Mouse (Mus musculus) midbrain, embryonic 14.5 days (tissue): ENCODE results near the gene F2. TPM values are rescaled to one million over a fixed set of nuclear protein-coding genes. Genes with fewer than 3 reads are reported as not detected.

Experiments
- ATAC-seq: fragments of 200-750 bp; cut with Nextera tagmentation; 2 replicates; pipeline ENCODE4 v1.8.0; 2017; ENCODE audit warnings: moderate number of reproducible peaks, moderate library complexity; ENCODE audit not compliant: low FRiP score, low TSS enrichment
- DNase-seq: peaks from one replicate; pipeline ENCODE4 v3.0.0-alpha.2; 2015
- H3K27ac ChIP-seq: fragments of 300-500 bp; sonication (generic); replicated peaks from 2 replicates; pipeline ENCODE4 v1.5.1; 2014; ENCODE audit warnings: mild to moderate bottlenecking, low read depth, low read length, moderate library complexity
- H3K27me3 ChIP-seq: fragments of 300-500 bp; sonication (generic); 2 replicates; pipeline ENCODE4 v1.6.1; 2014; ENCODE audit warnings: low read length, control low read depth, mixed read lengths; ENCODE audit not compliant: control insufficient read depth, insufficient read depth
- H3K36me3 ChIP-seq: fragments of 300-500 bp; sonication (generic); 2 replicates; pipeline ENCODE4 v1.6.1; 2014; ENCODE audit warnings: low read length, control low read depth; ENCODE audit not compliant: control insufficient read depth, insufficient read depth
- H3K4me1 ChIP-seq: fragments of 300-500 bp; sonication (generic); 2 replicates; pipeline ENCODE4 v1.6.1; 2014; ENCODE audit warnings: mild to moderate bottlenecking, antibody characterized with exemption, low read length, control low read depth; ENCODE audit not compliant: control insufficient read depth, insufficient read depth
- H3K4me2 ChIP-seq: fragments of 300-500 bp; sonication (generic); 2 replicates; pipeline ENCODE4 v1.6.1; 2014; ENCODE audit warnings: mild to moderate bottlenecking, low read length, moderate library complexity
- H3K4me3 ChIP-seq: fragments of 300-500 bp; sonication (generic); replicated peaks from 2 replicates; pipeline ENCODE4 v1.5.1; 2014; ENCODE audit warnings: low read depth, low read length
- H3K9ac ChIP-seq: fragments of 300-500 bp; sonication (generic); replicated peaks from 2 replicates; pipeline ENCODE4 v1.6.1; 2014; ENCODE audit warnings: mild to moderate bottlenecking, low read length, moderate library complexity
- H3K9me3 ChIP-seq: fragments of 300-500 bp; sonication (generic); 2 replicates; pipeline ENCODE4 v1.6.1; 2016; ENCODE audit warnings: low read length, control low read depth, mixed read lengths; ENCODE audit not compliant: control insufficient read depth
- WGBS: fragments of 180-500 bp; shearing (Covaris S2); extraction: QIAGEN DNeasy Blood & Tissue Kit; methylation state at CpG from one replicate; pipeline ENCODE4 v1.1.7; 2014; 5-methylcytosine and 5-hydroxymethylcytosine counted together
- polyA plus RNA-seq: library from polyadenylated mRNA; unstranded; fragments of >200 nt; fragmentation: Nextera tagmentation; extraction: Ambion mirVana; gene quantifications from 2 replicates; pipeline ENCODE4 v1.2.1, GENCODE M21; 2014

The F2 gene
- 0.11 TPM in 2 replicates for polyA plus RNA-seq

DNA sequence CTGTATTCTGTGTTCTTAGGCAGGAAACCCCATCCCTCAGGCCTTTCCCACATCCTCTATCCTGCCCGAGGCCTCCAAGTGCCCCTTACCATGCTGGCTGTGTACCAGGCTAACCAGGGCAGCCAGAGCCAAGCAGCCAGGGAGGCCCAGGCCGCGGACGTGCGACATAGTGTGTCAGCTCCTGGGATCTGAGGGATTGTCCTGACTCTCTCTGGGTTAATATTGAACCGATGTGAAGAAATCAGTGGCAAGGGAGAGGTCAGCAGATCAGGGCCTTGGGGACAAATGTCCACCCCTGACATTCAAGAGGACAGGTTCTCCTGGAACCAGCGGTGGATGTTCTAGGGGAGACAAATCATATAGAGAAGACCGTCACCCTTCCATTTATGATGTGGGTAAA, at the start of gene F2:
TSS of gene F2 (minus strand) at position 186 of the 400 bp plus-strand sequence.
- DNase-seq (no peak), ATAC-seq (no peak)
- Histone ChIP-seq H3K4me1 (no peaks in the 10 kb centered on the region), H3K36me3 (no peaks in the 10 kb centered on the region), H3K27me3 (no peaks in the 10 kb centered on the region), H3K4me2 (no peak within 1 kb of the TSS), H3K27ac (no peak within 1 kb of the TSS), H3K9me3 (no peaks in the 10 kb centered on the region), H3K4me3 (no peak within 1 kb of the TSS), H3K9ac (no peak within 1 kb of the TSS)
- 90% methylated on average over 8 of the region's 8 CpGs for WGBS

DNA sequence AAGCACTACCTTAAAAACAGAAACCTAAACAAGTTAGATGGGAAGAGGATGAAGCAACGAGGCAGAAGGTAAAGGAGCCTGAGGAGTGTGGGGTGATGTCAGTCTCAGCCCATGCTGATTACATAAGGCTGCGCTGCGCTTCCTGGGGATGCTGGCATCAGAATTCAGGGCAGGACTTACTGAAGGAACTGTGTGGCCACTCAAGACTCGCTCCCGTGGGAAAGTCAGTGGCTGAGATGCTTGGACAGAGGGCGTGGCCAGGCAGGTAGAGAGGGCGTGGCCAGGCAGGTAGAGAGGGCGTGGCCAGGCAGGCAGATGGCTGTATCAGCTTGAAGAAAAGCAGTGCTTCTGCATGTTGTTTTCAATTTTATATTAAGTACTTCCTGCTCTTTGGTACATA, 47.7 kb upstream of the F2 start:
- Histone ChIP-seq H3K9ac (no peak overlapping the region), H3K4me3 (no peak overlapping the region), H3K4me1 (no peaks in the 10 kb centered on the region), H3K4me2 (no peak overlapping the region), H3K36me3 (peaks cover 85% of the 10 kb centered on the region), H3K9me3 (no peaks in the 10 kb centered on the region), H3K27ac (no peak overlapping the region), H3K27me3 (no peaks in the 10 kb centered on the region)
- 82% methylated on average over 8 of the region's 8 CpGs for WGBS
- no peak for ATAC-seq
- no peak for DNase-seq

DNA sequence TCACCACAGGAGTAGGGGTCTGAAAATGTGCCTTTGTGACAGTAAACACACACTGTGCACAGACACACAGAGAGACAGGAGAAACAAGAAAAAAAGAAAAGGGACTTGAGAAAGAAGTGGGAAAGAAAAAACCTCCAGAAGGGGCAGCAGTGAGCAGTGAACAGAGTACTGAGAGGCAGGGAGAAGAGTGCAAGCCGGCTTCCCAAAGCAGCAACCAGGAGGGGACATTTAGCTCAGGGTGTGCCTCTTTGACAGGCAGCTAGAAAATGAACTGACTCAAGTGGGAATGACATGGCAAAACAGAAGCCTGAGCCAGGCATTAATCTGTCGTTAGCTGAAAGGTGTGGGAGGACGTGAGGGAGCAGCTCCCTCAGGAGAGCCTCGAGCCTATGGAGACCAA, 46.6 kb upstream of the F2 start:
- no peaks in the 10 kb centered on the region for H3K27me3 ChIP-seq
- H3K4me2 ChIP-seq: no peak overlapping the region
- H3K36me3 ChIP-seq: peaks cover 85% of the 10 kb centered on the region
- no peak for ATAC-seq
- no peaks in the 10 kb centered on the region for H3K4me1 ChIP-seq
- H3K9me3 ChIP-seq: no peaks in the 10 kb centered on the region
- no peak overlapping the region for H3K4me3 ChIP-seq
- DNase-seq: peak; percentile 73
- H3K9ac ChIP-seq: no peak overlapping the region
- 55% methylated on average over 4 of the region's 4 CpGs for WGBS
- no peak overlapping the region for H3K27ac ChIP-seq

DNA sequence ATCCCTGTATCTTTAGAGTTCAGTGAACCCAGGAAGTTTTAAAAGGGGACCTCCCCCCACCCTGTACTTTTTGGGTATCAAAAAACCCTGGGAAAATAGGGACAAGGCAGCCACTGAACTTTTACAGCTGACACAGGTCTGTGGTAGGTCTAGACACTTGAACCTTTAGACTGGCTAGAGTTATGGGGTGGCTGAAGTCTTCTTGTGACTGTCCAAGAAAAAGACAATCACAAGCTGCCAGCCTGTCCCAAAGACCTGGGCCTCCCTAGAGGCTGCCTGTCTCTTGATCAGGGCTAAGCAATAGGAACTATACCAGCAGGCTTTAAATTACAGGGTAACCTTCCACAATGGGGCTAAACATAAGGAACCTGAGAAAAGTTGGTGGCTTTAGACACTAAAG, 40.7 kb upstream of the F2 start:
- no peak overlapping the region for H3K27ac ChIP-seq
- no peak overlapping the region for H3K9ac ChIP-seq
- no peaks in the 10 kb centered on the region for H3K27me3 ChIP-seq
- H3K4me1 ChIP-seq: no peaks in the 10 kb centered on the region
- no peak overlapping the region for H3K4me2 ChIP-seq
- ATAC-seq (no peak), DNase-seq (no peak)
- no peaks in the 10 kb centered on the region for H3K9me3 ChIP-seq
- peaks cover 94% of the 10 kb centered on the region for H3K36me3 ChIP-seq
- H3K4me3 ChIP-seq: no peak overlapping the region

DNA sequence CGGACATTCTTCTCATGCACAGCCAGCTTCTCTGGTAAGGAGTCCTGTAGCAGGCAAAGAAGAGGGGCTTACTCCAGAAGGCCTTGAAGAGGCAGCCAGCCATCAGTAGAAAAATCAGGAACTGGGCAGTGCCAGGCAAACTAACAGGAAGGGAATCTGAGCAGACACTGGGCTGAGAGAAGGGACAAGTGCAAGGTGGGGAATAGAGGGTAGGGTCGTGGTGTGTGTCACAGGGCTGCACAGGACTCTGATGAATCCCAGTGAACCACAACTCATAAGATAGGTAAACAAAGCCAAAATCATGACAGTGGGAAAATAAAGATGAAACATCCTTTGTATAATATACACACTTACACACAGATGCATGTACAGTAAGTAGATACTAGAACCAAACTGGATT, 40.2 kb upstream of the F2 start:
- peaks cover 91% of the 10 kb centered on the region for H3K36me3 ChIP-seq

DNA sequence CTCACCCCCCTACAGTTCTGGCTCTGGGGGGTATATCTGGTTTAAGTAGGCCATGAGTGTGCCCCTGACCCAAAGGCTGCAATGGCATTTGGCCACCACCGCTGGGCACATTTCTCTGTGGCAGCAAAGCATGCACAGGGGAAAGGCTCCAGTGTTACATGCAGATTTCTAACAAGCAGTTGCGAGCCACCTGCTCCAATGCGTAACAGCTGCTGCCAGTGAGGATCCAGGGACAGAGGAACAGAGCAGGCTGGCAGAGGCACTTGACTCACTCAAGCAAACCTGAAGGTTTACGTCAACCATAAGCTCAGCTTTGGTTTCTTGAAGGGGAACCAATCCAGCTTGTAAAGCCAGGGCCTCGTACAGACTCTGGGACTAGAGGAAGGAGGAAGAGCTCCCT, 38.7 kb upstream of the F2 start:
- Histone ChIP-seq H3K9me3 (no peaks in the 10 kb centered on the region), H3K4me1 (no peaks in the 10 kb centered on the region), H3K9ac (no peak overlapping the region), H3K27me3 (no peaks in the 10 kb centered on the region), H3K27ac (no peak overlapping the region), H3K36me3 (peaks cover 89% of the 10 kb centered on the region), H3K4me2 (no peak overlapping the region), H3K4me3 (no peak overlapping the region)
- 87% methylated on average over 5 of the region's 5 CpGs for WGBS
- no peak for DNase-seq
- ATAC-seq: no peak

More for the DNA sequence above, 40.2 kb upstream of the F2 start:
- H3K4me3 ChIP-seq: no peak overlapping the region
- no peaks in the 10 kb centered on the region for H3K27me3 ChIP-seq
- 76% methylated on average over 2 of the region's 2 CpGs for WGBS
- H3K9me3 ChIP-seq: no peaks in the 10 kb centered on the region
- DNase-seq: no peak
- no peak overlapping the region for H3K9ac ChIP-seq
- ATAC-seq: no peak
- H3K4me1 ChIP-seq: no peaks in the 10 kb centered on the region
- H3K4me2 ChIP-seq: no peak overlapping the region
- H3K27ac ChIP-seq: no peak overlapping the region

DNA sequence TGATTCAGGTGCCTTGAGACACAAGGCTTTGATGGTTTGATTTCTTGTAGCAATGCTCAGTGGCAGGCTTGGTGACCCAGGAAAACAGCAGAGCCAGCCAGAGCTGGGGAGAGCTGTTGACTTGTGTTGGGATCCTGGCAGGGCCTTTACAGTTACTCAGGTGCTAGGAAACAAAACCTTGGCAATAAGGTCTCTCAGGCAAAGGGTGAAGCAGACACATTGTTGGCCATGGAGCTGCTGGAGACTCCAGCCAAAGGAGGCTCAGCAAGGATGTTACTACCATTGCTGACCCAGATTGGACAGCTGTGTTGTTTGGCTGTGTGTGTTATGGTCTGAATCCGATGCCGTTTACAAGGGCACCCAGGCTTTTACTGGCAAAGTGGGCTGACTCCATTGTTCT, 37.4 kb upstream of the F2 start:
- WGBS: 84% methylated on average over 2 of the region's 2 CpGs
- no peak overlapping the region for H3K4me2 ChIP-seq
- ATAC-seq (no peak), DNase-seq (no peak)
- H3K36me3 ChIP-seq: peaks cover 90% of the 10 kb centered on the region
- H3K9ac ChIP-seq: no peak overlapping the region
- H3K4me3 ChIP-seq: no peak overlapping the region
- no peaks in the 10 kb centered on the region for H3K4me1 ChIP-seq
- no peak overlapping the region for H3K27ac ChIP-seq
- H3K9me3 ChIP-seq: no peaks in the 10 kb centered on the region
- no peaks in the 10 kb centered on the region for H3K27me3 ChIP-seq

DNA sequence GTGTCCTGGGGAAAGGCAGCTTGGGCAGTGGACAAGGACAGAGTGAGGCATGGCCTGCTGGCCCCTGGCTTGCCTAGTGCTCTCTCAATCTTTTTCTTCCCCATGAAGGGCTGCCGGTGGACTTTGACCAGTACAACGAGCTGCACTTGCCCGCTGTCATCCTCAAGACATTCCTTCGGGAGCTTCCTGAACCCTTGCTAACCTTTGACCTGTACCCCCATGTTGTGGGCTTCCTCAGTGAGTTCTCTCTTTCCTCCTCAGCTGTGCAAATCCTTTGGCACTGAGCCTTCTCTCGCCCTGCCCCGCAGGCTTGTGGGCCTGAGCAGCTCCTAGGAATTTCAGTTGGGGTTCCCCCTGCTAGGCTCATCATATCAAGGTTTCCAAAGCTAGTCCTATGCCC, 33.8 kb upstream of the F2 start:
- no peak for ATAC-seq
- Histone ChIP-seq H3K9me3 (no peaks in the 10 kb centered on the region), H3K27me3 (no peaks in the 10 kb centered on the region), H3K4me3 (no peak overlapping the region), H3K27ac (no peak overlapping the region), H3K4me1 (no peaks in the 10 kb centered on the region), H3K36me3 (peaks cover 87% of the 10 kb centered on the region), H3K9ac (no peak overlapping the region), H3K4me2 (no peak overlapping the region)
- no peak for DNase-seq
- WGBS: 95% methylated on average over 6 of the region's 6 CpGs

DNA sequence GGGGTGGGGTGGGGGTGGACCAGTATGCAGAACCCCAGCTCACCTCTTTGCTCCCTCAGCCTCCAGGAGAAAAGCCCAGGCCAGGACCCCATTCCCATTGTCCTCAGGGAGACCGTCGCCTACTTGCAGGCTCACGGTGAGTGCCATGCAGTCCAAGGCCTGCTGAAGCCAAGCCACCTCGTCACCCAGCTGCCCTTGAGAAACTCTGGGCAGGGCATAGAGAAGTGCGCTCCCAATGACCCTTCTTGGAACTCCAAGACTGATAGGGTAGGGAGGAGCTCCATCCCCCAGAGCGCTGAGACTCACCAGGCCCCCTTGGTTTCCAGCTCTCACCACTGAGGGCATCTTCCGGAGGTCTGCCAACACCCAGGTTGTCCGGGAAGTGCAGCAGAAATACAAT, 33.1 kb upstream of the F2 start:
- no peak overlapping the region for H3K4me3 ChIP-seq
- H3K4me2 ChIP-seq: no peak overlapping the region
- no peaks in the 10 kb centered on the region for H3K4me1 ChIP-seq
- no peak overlapping the region for H3K9ac ChIP-seq
- WGBS: 93% methylated on average over 8 of the region's 8 CpGs
- H3K9me3 ChIP-seq: no peaks in the 10 kb centered on the region
- no peak for DNase-seq
- H3K27ac ChIP-seq: no peak overlapping the region
- no peak for ATAC-seq
- H3K36me3 ChIP-seq: peaks cover 86% of the 10 kb centered on the region
- H3K27me3 ChIP-seq: no peaks in the 10 kb centered on the region
